Mouse (Mus musculus) testis, adult 10 weeks (tissue): ENCODE data around the gene Gm9573. TPM values are rescaled to one million over a fixed set of nuclear protein-coding genes. Genes with fewer than 3 reads are reported as not detected.

Experiments
- polyA plus RNA-seq: library from polyadenylated mRNA; stranded (reverse); fragments of 350-450 nt; fragmentation: Illumina TruSeq; extraction: RNeasy Lipid Tissue Mini Kit (QIAGEN cat#74804); gene quantifications from one replicate; pipeline ENCODE4 v1.2.3, GENCODE M21; 2014; ENCODE audit warnings: low read depth, low replicate concordance

Gene Gm9573
- polyA plus RNA-seq, result not detected

DNA sequence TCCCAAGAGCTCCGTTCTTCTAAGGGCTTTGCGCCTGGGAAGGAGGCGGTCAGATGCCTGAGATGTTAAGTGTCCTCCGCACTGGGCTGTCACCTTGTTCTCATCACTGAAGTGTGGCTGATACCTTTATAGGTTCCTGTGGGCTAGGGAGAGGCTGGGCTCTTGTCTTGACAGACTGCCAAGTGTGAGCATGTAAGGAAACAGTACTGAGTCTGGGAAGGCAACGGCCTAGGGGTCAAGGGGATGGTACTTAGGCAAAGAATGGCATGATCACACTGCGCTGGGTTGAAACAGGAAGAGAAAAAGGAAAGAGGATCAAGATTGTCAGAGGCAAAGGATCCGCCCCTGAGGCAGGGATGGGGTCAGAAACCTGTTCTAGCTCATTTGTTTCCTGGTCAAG is at the start of gene Gm9573:
Gene Gm9573, minus strand, starts transcription at position 101 of the 400 bp plus-strand sequence.

GRCm38 (mm10) chr17:35673416-35674035 is 47.1 kb upstream of the Gm9573 start, which contains the start of gene Gtf2h4:
Gene Gtf2h4, minus strand, starts transcription at chr17:35673739.

GRCm38 (mm10) chr17:35667334-35668065 is 41.1 kb upstream of the Gm9573 start, which contains the start of gene Vars2:
Gene Vars2, minus strand, starts transcription at chr17:35667592.

GRCm38 (mm10) chr17:35643609-35644236 is 17.3 kb upstream of the Gm9573 start, which contains the start of gene Mucl3:
Gene Mucl3, minus strand, starts transcription at chr17:35643695.

DNA sequence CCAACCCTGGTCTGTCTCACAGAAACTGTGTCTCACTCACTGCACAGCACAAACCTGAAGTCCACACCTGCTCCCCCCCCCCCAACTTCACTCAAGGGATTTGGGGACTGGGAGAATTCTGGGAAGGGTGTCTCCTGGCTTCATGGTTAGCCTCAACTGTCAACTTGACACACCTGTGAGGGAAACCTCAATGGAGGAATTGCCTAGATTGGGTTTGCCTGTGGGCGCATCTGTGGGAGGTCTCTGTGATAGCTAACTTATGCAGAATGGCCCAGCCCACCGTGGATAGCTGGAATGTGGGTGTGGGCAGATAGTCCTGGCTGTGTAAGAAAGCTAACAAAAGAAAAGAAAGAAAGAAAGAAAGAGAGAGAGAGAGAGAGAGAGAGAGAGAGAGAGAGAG is 25.2 kb downstream of the Gm9573 start, which contains the start of gene Sfta2:
Gene Sfta2, plus strand, starts transcription at position 301 of the 400 bp plus-strand sequence.

Other genes starting within 250 kb of the Gm9573 start
- 1.6 TPM for gene H2-Q4, start 247.0 kb downstream of the Gm9573 start, polyA plus RNA-seq
- 0.66 TPM for gene H2-Q6, start 201.8 kb downstream of the Gm9573 start, polyA plus RNA-seq
- gene H2-Q7, start 187.5 kb downstream of the Gm9573 start, polyA plus RNA-seq, result 0.49 TPM
- 0.17 TPM for gene H2-Q10, start 156.5 kb downstream of the Gm9573 start, polyA plus RNA-seq
- gene Pou5f1, start 120.6 kb downstream of the Gm9573 start, polyA plus RNA-seq, result 0.48 TPM
- gene Tcf19, start 109.8 kb downstream of the Gm9573 start, polyA plus RNA-seq, result 1.1 TPM
- gene Cchcr1, start 109.5 kb downstream of the Gm9573 start, polyA plus RNA-seq, result 25.0 TPM
- gene Psors1c2, start 93.4 kb downstream of the Gm9573 start, polyA plus RNA-seq, result 1.3 TPM
- 0.34 TPM for gene Cdsn, start 74.5 kb downstream of the Gm9573 start, polyA plus RNA-seq
- gene 2300002M23Rik, start 59.2 kb downstream of the Gm9573 start, polyA plus RNA-seq, result not detected
- gene Sfta2, start 25.1 kb downstream of the Gm9573 start, polyA plus RNA-seq, result not detected
- gene Mucl3, start 17.1 kb upstream of the Gm9573 start, polyA plus RNA-seq, result 0.10 TPM
- 0.29 TPM for gene Vars2, start 41.0 kb upstream of the Gm9573 start, polyA plus RNA-seq
- gene Gtf2h4, start 47.1 kb upstream of the Gm9573 start, polyA plus RNA-seq, result 2.7 TPM
- 0.95 TPM for gene Ddr1, start 78.0 kb upstream of the Gm9573 start, polyA plus RNA-seq
- 0.32 TPM for gene Ier3, start 195.0 kb upstream of the Gm9573 start, polyA plus RNA-seq
- 1.6 TPM for gene Flot1, start 196.6 kb upstream of the Gm9573 start, polyA plus RNA-seq
- gene Tubb5, start 211.7 kb upstream of the Gm9573 start, polyA plus RNA-seq, result 13.0 TPM
- gene Mdc1, start 214.9 kb upstream of the Gm9573 start, polyA plus RNA-seq, result 90.7 TPM
- 27.0 TPM for gene Nrm, start 234.7 kb upstream of the Gm9573 start, polyA plus RNA-seq
- 4.9 TPM for gene Ppp1r18, start 239.0 kb upstream of the Gm9573 start, polyA plus RNA-seq